Mouse (Mus musculus): ENCODE measurements around the gene Tcf19.

The Tcf19 gene

DNA sequence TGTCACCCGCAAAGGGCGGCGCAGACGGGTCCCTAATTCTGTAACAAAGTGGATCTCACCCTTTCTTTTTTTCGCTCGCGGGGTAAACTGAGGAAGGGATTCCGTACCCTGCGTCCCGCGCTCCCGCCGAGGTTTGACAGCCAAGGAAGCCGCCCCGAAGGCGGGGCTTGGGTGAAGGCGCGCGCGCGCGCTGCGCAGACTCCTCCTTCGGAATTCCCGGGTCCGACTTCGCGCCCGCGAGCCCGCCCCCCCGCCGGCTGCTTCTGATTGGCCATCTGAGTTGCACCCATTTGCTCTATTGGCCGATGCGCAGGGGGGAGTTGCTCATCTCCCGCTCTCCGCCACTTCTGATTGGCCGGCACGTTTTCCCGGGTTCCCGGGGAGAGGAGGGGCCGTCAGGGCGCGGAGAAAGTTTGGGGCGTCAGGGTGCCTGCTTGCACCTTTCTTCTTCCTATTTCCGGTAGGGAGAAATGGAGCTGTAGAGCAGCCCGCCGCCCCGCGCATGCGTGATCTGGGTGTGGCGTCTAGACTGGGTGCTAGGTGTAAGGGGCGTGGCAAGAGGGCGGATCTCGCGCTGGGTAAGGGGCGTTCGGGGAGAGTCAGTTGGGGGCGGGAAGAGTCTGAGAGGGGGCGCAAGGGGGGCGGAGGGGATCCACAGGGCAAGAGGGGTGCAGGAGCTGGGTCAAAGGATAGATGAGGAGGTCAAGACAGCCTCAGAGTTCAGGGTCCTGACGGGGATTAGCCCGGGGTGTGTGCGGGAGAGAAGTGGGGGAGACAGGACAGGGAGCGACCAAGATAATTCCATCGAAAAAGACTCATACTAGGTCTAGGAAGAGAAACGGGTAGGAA, at the start of gene Tcf19, which contains the start of gene Cchcr1:
TSS of gene Tcf19 (minus strand) at position 173 of the 849 bp plus-strand sequence.
TSS of gene Cchcr1 (plus strand) at position 449 of the 849 bp plus-strand sequence.
- peak; percentile 99 for DNase-seq

DNA sequence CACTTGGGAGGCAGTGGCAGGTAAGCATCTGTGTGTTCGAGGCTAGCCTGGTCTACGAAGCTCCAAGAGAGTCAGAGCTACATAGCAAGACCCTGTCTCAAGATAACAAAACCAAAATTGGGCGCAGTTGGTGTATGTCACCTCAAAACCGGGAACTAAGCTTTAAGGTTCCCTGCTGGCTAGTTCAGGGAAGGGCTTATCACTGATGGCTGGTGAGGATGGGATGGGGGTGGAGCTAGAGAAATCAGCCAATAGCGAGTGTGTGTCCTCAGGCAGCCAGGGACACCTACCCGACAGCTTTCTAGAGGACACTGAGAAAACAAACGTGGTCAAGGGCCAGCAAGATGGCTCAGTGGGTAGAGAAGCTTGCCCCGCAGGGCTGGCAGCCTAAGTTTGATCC, 41.6 kb upstream of the Tcf19 start:
- DNase-seq = no peak

DNA sequence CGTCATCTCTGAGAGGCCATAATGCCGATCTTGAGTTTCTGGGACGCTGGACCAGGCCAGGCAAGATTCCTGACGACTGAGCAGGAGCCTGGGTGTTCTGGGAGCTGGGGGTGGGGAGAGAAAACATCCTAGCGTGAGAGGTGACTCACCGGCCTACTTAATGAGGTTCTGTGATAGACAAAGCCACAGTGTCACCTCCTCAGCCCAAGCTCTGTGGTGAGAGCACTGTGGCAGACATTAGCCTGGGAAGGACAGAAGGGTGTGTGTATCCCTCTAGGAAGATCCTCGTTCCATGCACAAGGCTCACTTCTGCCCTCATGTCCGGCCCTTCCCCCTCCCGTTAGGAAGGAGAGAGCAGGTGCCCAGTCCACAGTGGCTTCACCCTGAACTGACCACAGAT, 40.7 kb upstream of the Tcf19 start:
- no peak for DNase-seq

DNA sequence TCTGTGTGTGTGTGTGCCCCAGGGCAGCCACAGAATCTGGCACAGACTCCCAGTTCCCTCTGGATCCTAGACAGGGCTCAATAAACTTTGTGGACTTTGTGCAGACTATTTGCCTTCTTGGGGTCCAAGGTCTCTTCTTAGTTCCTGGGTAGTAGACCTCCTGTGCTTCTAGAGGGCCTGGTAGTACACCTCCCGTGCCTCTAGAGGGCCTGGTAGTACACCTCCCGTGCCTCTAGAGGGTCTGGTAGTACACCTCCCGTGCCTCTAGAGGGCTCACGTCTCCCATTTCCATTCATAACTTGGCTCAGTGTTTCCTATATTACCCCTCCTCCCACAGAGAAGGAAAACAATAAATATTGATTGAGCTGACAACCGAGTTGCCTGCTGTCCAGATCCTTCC, 40.2 kb upstream of the Tcf19 start:
- DNase-seq = peak; percentile 82

DNA sequence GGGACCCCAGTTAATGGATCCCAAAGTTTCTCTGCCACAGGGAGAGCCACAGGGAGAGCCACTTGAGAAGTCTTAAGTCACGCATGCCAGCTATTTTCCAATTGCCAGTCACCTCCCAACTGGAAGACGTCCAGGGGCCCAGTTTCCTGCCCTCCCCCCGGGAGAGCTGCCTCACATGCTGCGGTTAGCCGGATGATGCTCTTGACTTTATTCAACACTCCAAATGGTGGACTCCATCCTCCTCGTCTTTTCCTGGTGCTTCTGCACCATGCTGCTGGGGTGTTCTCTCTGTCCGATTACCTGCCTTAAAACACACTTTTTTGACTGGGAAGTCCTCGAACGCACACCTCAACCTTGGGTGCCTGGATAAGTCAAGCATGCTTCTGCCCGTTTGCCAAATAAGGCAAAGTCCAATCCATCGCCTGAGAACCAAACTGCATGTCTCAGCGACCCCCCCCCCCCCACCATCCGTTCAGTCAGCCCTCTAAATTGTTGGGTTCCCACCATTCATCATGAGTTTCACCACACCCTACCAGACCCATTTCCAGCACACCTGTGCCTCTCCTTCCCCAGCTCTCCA, 39.7 kb upstream of the Tcf19 start:
- DNase-seq = no peak

DNA sequence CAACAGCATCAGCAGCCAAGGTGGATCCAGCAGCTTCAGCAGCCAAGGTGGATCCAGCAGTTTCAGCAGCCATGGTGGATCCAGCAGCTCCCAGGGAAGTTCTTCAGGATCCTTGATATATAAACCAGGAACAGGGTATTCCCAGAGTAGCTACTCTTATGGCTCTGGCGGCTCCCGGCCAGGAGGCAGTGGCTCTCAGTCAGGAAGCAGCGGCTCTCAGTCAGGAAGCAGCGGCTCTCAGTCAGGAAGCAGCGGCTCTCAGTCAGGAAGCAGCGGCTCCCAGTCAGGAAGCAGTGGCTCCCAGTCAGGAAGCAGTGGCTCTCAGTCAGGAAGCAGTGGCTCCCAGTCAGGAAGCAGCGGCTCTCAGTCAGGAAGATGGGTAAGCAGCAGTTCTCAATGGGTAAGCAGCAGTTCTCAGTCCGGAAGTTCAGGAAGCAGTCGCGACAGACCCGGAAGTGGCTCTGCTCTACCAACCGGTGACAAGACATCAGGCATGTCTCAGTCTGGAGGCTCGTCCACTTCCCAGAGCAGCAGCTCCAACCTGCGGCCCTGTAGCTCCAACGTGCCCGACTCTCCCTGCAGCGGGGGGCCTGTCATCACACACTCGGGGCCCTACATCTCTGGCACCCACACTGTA, 38.3 kb upstream of the Tcf19 start:
- no peak for DNase-seq

DNA sequence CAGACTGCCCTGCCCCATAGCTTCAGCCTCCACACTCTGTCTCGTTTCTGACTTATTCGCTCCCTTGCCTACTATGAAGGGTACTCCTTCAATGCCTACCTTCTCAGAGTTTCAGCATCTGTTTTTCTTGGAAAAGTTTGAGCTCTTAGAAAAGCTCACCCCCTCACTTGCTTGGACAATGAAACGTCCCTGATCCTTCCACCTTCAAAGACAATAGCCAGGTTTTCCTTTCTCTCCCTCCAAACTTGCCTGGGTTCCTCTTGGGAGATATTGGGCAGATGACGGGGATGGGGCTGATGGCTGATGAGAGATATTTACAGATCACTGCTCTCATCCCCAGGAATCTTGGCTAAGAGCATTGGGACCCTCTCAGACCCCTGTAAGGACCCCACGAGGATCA, 37.7 kb upstream of the Tcf19 start:
- no peak for DNase-seq

DNA sequence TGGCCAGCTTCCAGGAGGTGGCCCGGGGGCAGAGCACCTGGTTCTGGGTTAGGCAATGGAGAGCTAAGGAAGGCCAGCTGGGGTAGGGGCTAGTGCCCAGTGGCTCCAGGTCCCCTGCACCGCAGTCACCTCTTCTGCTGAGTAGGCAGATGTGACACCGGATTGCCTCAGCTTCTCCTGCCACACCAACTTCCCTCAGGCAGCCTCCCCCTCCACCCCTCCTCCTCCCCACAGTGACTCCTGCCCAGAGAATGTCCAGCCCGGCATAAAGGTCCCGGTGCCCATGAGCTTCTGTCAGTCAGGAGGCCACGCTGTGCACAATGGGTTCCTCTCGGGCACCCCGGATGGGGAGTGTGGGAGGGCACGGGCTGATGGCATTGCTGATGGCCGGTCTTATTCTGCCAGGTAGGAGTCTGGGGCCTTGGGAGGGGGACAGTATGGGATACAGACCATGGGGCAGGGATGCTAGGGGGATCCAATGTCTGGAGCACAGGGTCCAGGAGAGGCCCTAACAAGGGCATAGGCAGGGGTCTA, 35.3 kb upstream of the Tcf19 start, which contains the start of gene Cdsn:
TSS of gene Cdsn (plus strand) at position 248 of the 534 bp plus-strand sequence.
- DNase-seq = no peak

DNA sequence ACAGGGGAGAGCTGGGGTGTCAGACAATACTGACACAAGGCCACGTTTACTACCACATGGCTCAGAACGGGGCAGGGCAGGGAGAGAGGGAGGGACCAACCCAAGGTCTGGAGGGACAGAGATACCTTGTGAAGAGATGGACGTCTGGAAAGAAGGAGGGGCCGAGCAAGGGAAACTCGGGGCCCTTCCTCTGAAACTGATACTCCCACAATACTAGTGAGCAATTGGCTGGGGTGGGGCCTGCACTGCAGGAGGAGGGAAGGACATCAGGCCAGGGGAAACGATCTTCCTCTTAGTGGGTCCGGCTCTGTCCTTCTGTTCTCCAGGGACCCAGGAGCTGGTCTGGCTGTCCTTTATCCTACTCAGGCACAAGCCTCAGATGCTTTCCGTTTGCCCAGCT, 34.2 kb upstream of the Tcf19 start:
- no peak for DNase-seq

DNA sequence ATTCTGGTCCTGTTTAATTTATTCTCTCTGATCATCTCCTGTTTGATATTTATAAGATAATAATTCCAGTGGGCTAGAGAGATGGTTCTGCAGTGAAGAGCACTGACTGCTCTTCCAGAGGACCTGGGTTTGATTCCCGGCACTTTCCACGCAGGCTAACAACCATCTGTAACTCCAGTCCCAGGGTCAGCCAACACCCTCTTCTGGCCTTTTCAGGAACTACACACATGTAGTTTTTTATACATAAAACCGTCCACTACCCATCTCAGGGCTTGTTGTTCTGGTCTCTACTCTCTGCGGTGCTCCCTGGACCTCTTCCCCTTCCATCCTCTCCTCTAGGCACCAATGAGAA, 33.5 kb upstream of the Tcf19 start:
- DNase-seq = no peak

DNA sequence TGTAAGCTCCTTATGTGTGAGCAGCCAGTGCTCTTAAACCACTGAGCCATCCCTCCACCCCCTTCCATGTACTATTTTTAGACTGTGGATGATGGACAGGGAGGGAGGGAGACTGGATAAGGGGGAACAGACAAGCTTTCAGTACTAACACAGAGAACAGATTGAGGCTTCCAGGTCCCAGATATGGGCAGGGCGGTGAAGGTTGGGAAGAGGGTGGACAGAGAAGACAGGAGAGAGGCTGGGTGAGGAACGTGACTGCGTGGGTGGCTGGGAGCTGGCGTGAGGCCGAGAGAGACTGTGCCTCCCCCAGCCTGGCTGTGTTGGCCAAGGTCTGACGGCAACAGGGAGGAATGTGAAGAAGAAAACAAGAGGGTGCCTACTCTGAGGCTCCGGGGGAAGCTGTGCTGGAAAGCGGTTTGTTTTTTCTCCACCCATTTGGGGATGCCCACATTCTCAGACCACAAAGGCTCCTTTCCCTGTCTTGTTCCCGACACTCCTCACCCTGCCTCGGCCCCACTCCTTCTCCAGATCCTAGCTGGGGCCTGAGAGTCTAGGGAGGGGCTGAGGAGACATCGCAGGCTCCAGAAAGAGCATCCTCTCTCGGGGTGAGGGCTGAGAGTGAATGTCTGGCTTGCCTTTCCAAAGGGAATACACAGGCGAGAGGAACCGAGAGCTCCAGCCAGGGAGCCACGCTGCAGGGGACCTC, 33.0 kb upstream of the Tcf19 start:
- DNase-seq = peak; percentile 80

DNA sequence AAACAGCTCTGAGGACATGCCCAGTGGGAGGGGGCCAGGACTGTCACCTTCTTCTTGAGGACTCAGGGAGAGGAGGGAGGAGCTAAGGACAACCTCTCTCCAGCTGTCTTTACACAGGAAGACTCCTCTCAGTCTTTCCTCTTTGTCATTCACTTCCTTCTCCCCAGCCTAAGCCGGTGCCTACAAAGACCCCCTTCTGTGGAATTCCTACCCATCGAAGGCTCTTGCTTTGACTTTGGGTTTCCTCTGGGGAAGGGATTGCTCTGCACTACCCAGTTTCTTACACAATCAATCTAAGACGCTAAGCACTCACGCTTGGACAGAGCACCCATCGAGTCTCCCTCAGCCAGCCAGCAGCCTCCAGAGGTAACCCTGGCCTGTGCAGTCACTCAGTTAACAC, 32.0 kb upstream of the Tcf19 start:
- DNase-seq = no peak

DNA sequence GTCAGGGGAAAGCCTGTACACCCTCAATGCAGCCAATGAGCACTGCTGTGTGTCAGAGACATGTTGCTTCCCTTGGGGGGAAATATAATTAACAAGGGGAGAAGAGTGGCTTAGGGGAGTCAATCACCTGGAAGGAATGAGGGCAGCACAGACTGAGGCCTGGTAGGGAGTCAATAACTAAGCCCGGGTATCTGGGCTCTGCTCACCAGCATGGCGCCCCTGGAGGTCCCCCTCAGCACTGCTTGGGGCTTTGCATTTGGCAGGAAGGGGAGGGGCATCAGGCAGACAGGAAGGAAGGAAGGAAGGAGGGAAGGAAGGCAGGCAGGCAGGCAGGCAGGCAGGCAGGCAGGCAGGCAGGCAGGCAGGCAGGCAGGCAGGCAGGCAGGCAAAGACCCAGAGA, 30.8 kb upstream of the Tcf19 start:
- DNase-seq = peak; percentile 50

DNA sequence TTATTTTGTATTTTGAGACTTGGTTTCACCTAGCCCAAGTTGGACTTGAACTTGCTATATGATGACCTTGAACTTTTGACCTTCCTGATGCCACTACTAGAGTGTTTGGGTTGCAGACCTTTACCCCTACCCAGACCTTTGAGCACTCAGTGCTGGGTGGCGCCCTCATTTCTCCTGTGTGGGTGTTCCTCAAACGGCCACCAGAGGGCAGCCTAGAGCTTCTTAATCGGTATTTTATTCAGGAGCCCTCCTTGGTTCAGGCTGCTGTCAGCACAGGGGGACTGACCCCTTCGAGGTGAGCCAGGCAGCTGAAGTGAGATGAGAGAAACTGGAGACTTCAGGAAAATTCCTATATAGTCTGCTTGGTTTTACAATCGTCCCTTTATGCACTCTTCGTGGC, 28.1 kb upstream of the Tcf19 start:
- peak; percentile 74 for DNase-seq

DNA sequence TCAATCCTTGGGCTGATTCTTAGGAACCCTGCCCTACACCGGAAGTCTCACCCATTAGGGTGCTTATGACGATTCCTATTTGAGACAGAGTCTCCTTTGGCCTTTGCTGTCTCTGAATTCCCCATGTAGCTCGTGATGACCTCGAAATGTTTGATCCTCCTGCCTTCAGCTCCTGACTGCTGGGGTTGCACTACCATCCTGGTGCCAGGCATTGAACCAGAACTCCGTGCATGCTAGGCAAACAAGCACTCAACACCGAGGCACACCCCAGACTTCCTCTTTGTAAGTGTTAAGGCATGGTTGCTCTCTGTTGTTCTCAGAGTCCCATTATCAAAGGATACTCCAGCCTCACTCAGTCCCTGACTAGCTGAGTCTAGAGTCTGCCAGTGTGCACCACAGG, 27.4 kb upstream of the Tcf19 start:
- DNase-seq = no peak

DNA sequence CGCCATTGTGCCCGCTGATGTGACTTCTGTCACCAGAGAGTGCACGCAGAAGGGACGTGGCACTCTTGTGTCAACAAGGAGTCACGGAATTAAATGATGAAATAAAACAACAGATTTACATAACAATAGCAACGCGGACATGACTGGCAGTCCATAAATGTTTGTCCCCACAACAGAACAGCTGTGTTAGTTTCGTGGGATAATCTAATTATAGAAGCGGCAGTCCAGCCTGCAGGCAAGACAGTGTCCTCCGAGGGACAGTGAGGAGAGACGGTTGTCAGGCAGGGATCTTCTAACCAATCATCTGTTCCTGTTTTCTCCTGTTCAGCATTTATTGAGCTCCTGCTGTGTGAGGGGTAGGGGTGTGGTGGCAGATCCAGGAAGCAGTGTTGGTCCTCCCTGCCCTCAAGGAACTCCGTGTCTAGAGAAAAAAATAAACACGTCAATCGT, 26.8 kb upstream of the Tcf19 start:
- DNase-seq = peak; percentile 75

DNA sequence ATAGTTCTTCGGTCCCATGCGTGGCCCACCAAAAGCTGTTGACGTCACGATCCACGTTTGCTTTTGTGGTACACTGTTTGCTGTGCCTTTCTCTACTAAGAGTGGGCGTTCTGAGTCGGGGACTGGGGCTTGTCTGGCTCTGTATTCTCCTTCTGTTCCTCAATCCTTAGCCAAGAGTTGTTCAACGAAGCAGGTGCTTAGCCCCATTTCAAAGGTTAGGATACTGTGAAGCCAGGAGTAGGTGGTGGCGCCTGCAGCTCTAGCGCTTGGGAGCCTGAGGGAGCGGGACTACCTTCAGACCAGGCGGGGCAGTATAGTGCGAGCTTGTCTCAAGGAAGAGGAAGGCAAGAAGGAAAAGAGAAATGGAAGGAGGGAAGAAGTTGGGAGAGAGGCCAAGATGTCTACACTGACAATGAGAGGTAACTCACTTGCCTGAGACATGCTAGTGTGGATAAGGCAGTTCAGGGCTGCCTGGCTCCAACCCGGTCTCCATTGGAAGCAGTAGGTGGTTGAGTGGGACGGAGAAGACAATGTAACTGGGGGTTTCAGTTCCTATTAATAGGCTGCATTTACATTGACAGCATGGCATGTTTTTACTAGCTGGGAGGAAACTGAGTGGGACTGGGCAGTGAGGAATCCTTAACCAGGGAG, 26.3 kb upstream of the Tcf19 start:
- no peak for DNase-seq

DNA sequence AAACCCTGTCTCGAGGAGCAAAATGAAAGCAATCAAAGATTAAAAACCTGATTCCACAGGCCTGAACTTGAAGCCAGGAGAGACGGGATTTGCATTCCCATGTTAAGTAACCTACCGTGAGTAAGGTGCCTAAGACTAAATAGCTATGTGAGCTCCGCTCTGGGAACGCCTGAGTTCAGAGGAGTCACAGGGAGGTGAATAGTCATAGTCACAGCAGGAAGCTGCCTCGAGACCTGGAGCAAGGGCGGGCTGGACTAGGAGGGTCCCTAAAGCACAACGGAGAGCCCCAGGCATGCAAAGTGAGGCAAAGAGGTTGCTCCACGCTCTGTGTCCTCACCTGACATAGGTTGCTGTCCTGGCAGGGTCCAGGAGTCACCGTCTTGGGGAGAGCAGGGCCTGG, 22.9 kb upstream of the Tcf19 start:
- no peak for DNase-seq

DNA sequence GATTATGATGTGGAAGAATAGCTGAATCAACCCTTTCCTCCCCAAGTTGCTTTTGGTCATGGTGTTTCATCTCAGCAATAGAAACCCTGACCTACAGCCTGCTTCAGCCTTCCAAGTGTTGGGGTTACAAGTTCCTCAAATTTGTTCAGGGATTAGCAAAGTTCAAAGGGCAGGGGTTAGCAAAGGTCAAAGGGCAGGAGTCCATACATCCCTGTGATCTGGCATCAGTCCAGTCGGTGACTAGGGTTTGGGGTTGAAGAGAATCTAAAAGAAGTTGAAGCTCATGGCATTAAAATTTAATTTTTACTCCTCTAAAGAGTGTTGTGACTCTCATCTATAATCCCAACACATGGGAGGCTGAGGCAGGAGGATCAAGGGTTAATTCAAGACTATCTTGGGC, 21.9 kb upstream of the Tcf19 start:
- DNase-seq = no peak

DNA sequence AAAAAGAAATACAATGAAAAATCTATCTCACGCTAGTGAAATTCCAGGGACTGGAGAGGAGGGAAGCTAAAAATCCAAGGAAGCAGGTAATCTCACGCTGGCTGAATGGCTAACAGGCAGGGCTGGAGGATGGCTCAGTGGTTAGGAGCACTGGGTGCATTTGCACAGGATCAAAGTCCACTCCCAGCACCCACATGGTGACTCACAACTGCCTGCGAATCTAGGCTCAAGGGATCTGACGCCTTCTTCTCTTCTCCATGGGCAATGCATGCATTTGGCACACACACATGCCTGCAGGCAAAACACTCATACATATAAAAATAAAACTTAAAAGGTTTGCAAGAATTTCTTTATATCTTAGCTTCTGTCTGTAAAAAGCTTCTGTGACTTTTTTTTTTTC, 20.8 kb upstream of the Tcf19 start:
- no peak for DNase-seq

DNA sequence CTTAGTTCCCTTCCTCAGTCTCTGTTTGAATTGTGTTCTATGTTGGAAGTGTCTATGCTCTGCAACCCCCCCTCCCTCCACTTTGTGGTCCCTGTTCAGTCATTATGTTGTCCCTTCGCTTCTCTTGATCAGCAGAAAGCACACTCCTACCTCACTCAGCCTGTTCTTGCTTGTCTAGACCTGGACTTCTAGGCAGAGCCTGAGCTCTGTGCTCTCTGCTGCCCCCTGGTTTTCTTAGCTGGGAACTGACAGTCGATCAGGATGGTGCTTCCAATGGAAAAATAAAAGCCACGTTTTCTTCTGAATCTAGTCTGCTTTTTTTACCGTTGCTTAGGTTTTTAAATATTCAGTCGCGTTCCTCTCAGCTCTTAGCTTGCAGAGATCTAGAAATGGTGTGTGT, 17.7 kb upstream of the Tcf19 start:
- DNase-seq = peak; percentile 81

DNA sequence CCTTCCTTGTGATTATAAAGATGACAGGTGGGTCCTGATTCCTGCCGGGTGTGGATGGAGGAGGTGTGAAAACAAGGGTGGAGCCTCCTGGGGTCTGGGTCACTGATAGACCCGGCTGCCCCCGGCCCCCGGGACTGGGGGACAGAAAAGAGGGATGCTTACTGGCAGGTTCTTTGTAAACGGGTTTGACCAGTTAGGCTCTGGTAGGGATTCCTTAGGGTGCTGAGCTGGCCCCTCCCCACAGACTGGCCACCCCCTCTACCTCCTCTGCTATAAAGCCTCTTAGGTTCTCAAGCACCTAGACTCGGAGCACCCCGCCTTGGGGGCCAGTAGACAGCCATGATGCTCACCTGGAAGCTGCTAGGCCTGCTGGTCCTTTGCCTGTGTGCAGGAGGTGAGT, 16.3 kb upstream of the Tcf19 start, which contains the start of gene Psors1c2:
TSS of gene Psors1c2 (plus strand) at position 301 of the 400 bp plus-strand sequence.
- no peak for DNase-seq

Data from retina, postnatal 1 day (tissue).